Comparison of ENCODE assay signal across 23 mouse cellular contexts in the genomic region with DNA sequence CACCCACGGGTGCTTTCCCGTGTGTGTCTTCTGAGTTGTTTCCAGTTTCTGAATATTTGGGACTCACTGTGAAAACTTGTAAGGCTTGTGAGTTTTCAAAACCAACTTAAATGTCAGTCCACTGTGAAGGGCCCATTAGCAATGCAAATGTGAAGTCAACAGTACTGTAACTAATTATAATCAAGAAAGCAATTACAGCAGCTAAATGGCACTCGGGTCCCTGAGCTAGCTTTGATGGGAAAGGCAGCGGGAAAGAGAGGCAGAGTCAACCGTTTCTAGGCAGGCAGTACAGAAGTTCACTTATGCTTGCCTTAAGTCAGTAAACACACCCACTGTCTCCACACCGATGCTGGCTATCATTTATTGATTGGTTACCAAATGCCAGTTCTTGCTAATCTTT.
DNase-seq lines count a peak whose midpoint lies in the region; ATAC-seq and TF ChIP-seq lines count a peak whose summit lies in the region.
"Had no signal": no experiment of that assay in that cellular context is flagged by ENCODE, and none has a peak within 500 bp of the region (broad histone marks: within the 10 kb centered on the region; RNA-seq: fewer than 3 reads in every experiment).

No protein-coding gene starts in this region.

- no peak for TF ChIP-seq CTCF in brain, embryonic 14.5 days (IDR thresholded peaks at IDR 0.05; ENCODE audit: borderline replicate concordance, extremely low read depth, insufficient read depth, insufficient read length)

- 44% methylated on average over 6 of the region's 6 CpGs for WGBS in forebrain, embryonic 15.5 days
- 70% methylated on average over 6 of the region's 6 CpGs for WGBS in forebrain, embryonic 12.5 days
- WGBS in hindbrain, embryonic 14.5 days: 63% methylated on average over 6 of the region's 6 CpGs
- WGBS in hindbrain, embryonic 11.5 days: 86% methylated on average over 6 of the region's 6 CpGs
- WGBS in midbrain, embryonic 15.5 days: 74% methylated on average over 6 of the region's 6 CpGs
- 88% methylated on average over 6 of the region's 6 CpGs for WGBS in midbrain, embryonic 11.5 days

- H3K9ac ChIP-seq in forebrain, embryonic 15.5 days (replicated peaks): no peak overlapping the region
- H3K9ac ChIP-seq in forebrain, embryonic 12.5 days: no peak overlapping the region
- no peak overlapping the region for H3K9ac ChIP-seq in hindbrain, embryonic 14.5 days
- no peak overlapping the region for H3K9ac ChIP-seq in hindbrain, embryonic 11.5 days (ENCODE audit: low read depth, low read length)
- no peak overlapping the region for H3K9ac ChIP-seq in midbrain, embryonic 15.5 days
- H3K9ac ChIP-seq in midbrain, embryonic 11.5 days (ENCODE audit: low read length): no peak overlapping the region
- H3K9ac ChIP-seq: embryonic facial prominence, embryonic 15.5 days had no signal

- 0 out of 2 replicates have a peak, but pooled peaks have one; percentile 57 for ATAC-seq in forebrain, embryonic 15.5 days (replicated peaks)
- ATAC-seq in forebrain, embryonic 12.5 days (ENCODE audit: low FRiP score): no peak
- no peak for ATAC-seq in hindbrain, embryonic 14.5 days (ENCODE audit: low FRiP score)
- no peak for ATAC-seq in hindbrain, embryonic 11.5 days (ENCODE audit: low FRiP score)
- peak; percentile 27; the same call in 1 of the 2 replicates for ATAC-seq in midbrain, embryonic 15.5 days (replicated peaks)
- no peak for ATAC-seq in midbrain, embryonic 11.5 days (ENCODE audit: low FRiP score)
- ATAC-seq: activated CD4-positive, CD25-positive, alpha-beta regulatory T cell, adult 4 months; Patski had no signal

- H3K4me2 ChIP-seq in forebrain, embryonic 15.5 days (replicated peaks): no peak overlapping the region
- H3K4me2 ChIP-seq in forebrain, embryonic 12.5 days: no peak overlapping the region
- no peak overlapping the region for H3K4me2 ChIP-seq in hindbrain, embryonic 14.5 days (replicated peaks)
- no peak overlapping the region for H3K4me2 ChIP-seq in hindbrain, embryonic 11.5 days (replicated peaks; ENCODE audit: low read depth, low read length)
- H3K4me2 ChIP-seq in midbrain, embryonic 15.5 days: no peak overlapping the region
- H3K4me2 ChIP-seq in midbrain, embryonic 11.5 days: no peak overlapping the region
- H3K4me2 ChIP-seq: embryonic facial prominence, embryonic 15.5 days had no signal

- no peak for TF ChIP-seq POLR2A in brain, embryonic 14.5 days (IDR thresholded peaks at IDR 0.05; ENCODE audit: borderline replicate concordance, extremely low read depth, insufficient read depth, insufficient read length, poor library complexity, severe bottlenecking)

- peak; percentile 45 for DNase-seq in hindbrain, embryonic 14.5 days (ENCODE audit: low spot score)
- DNase-seq in hindbrain, embryonic 11.5 days (ENCODE audit: low spot score): no peak
- no peak for DNase-seq in midbrain, embryonic 11.5 days (ENCODE audit: low spot score, missing footprints)
- peak; percentile 67 for DNase-seq in brain, embryonic 14.5 days (ENCODE audit: low read depth)
- DNase-seq in urinary bladder, postnatal 25 days (ENCODE audit: low spot score): no peak
- DNase-seq: adrenal gland, postnatal 25 days; cerebellum, adult 11 months; cerebellum, adult 8-10 months; cerebellum, postnatal 14 days; embryo, embryonic 11 days; gastrocnemius, adult 2 months; gastrocnemius, postnatal 25 days; heart, postnatal 10 days; heart, postnatal 4 days; kidney, adult 11 months; kidney, adult 9 months had no signal

- 0 out of 2 replicates have a peak, but pooled peaks cover 2% of the 10 kb centered on the region for H3K4me1 ChIP-seq in forebrain, embryonic 15.5 days
- H3K4me1 ChIP-seq in forebrain, embryonic 12.5 days: no peaks in the 10 kb centered on the region
- no peaks in the 10 kb centered on the region for H3K4me1 ChIP-seq in hindbrain, embryonic 14.5 days (replicated peaks; ENCODE audit: control insufficient read depth, insufficient read depth, low read length)
- no peaks in the 10 kb centered on the region for H3K4me1 ChIP-seq in hindbrain, embryonic 11.5 days (replicated peaks; ENCODE audit: control insufficient read depth, insufficient read depth, low read length)
- H3K4me1 ChIP-seq in midbrain, embryonic 15.5 days: no peaks in the 10 kb centered on the region
- no peaks in the 10 kb centered on the region for H3K4me1 ChIP-seq in midbrain, embryonic 11.5 days (ENCODE audit: control insufficient read depth, insufficient read depth, low read length)
- H3K4me1 ChIP-seq: embryonic facial prominence, embryonic 15.5 days had no signal

- no peaks in the 10 kb centered on the region for H3K36me3 ChIP-seq in forebrain, embryonic 15.5 days
- no peaks in the 10 kb centered on the region for H3K36me3 ChIP-seq in forebrain, embryonic 12.5 days (replicated peaks)
- no peaks in the 10 kb centered on the region for H3K36me3 ChIP-seq in hindbrain, embryonic 14.5 days (replicated peaks; ENCODE audit: control insufficient read depth, insufficient read depth)
- H3K36me3 ChIP-seq in hindbrain, embryonic 11.5 days (ENCODE audit: control insufficient read depth, insufficient read depth, low read length): no peaks in the 10 kb centered on the region
- H3K36me3 ChIP-seq in midbrain, embryonic 15.5 days (replicated peaks): no peaks in the 10 kb centered on the region
- no peaks in the 10 kb centered on the region for H3K36me3 ChIP-seq in midbrain, embryonic 11.5 days (ENCODE audit: control insufficient read depth, insufficient read depth, low read length)
- H3K36me3 ChIP-seq: embryonic facial prominence, embryonic 15.5 days had no signal

- no peak overlapping the region for H3K4me3 ChIP-seq in forebrain, embryonic 15.5 days
- no peak overlapping the region for H3K4me3 ChIP-seq in forebrain, embryonic 12.5 days (replicated peaks)
- H3K4me3 ChIP-seq in hindbrain, embryonic 14.5 days (replicated peaks; ENCODE audit: low read length): no peak overlapping the region
- no peak overlapping the region for H3K4me3 ChIP-seq in hindbrain, embryonic 11.5 days (ENCODE audit: low read depth, low read length)
- no peak overlapping the region for H3K4me3 ChIP-seq in midbrain, embryonic 15.5 days
- H3K4me3 ChIP-seq in midbrain, embryonic 11.5 days (ENCODE audit: low read depth, low read length): no peak overlapping the region
- H3K4me3 ChIP-seq: embryonic facial prominence, embryonic 15.5 days; erythroblast, embryonic 14.5 days; gastrocnemius, adult 2 months had no signal

- no peak overlapping the region for H3K27ac ChIP-seq in forebrain, embryonic 15.5 days (replicated peaks)
- no peak overlapping the region for H3K27ac ChIP-seq in forebrain, embryonic 12.5 days
- no peak overlapping the region for H3K27ac ChIP-seq in hindbrain, embryonic 14.5 days
- H3K27ac ChIP-seq in hindbrain, embryonic 11.5 days (ENCODE audit: low read depth, low read length): no peak overlapping the region
- H3K27ac ChIP-seq in midbrain, embryonic 15.5 days: no peak overlapping the region
- no peak overlapping the region for H3K27ac ChIP-seq in midbrain, embryonic 11.5 days (ENCODE audit: low read depth, low read length)
- H3K27ac ChIP-seq: embryonic facial prominence, embryonic 15.5 days; gastrocnemius, adult 2 months had no signal

- no peaks in the 10 kb centered on the region for H3K27me3 ChIP-seq in forebrain, embryonic 15.5 days
- H3K27me3 ChIP-seq in forebrain, embryonic 12.5 days: no peaks in the 10 kb centered on the region
- H3K27me3 ChIP-seq in hindbrain, embryonic 14.5 days (ENCODE audit: control insufficient read depth, insufficient read depth, low read length): no peaks in the 10 kb centered on the region
- H3K27me3 ChIP-seq in hindbrain, embryonic 11.5 days (ENCODE audit: control insufficient read depth, insufficient read depth, low read length): no peaks in the 10 kb centered on the region
- no peaks in the 10 kb centered on the region for H3K27me3 ChIP-seq in midbrain, embryonic 15.5 days (replicated peaks)
- H3K27me3 ChIP-seq in midbrain, embryonic 11.5 days (ENCODE audit: control insufficient read depth, insufficient read depth, low read length): no peaks in the 10 kb centered on the region
- H3K27me3 ChIP-seq: embryonic facial prominence, embryonic 15.5 days; Patski had no signal

- no peaks in the 10 kb centered on the region for H3K9me3 ChIP-seq in forebrain, embryonic 15.5 days
- no peaks in the 10 kb centered on the region for H3K9me3 ChIP-seq in forebrain, embryonic 12.5 days
- H3K9me3 ChIP-seq in hindbrain, embryonic 14.5 days (ENCODE audit: control insufficient read depth, low read length): no peaks in the 10 kb centered on the region
- no peaks in the 10 kb centered on the region for H3K9me3 ChIP-seq in hindbrain, embryonic 11.5 days (ENCODE audit: control insufficient read depth, low read length)
- no peaks in the 10 kb centered on the region for H3K9me3 ChIP-seq in midbrain, embryonic 15.5 days
- no peaks in the 10 kb centered on the region for H3K9me3 ChIP-seq in midbrain, embryonic 11.5 days (ENCODE audit: control insufficient read depth, low read length)
- H3K9me3 ChIP-seq: embryonic facial prominence, embryonic 15.5 days had no signal

Comparison
In these comparisons a context has a peak if more than half of its experiments do, and no peak if none do; other contexts are left out.
1. ATAC-seq: peak in forebrain, embryonic 15.5 days (single experiment) and midbrain, embryonic 15.5 days (single experiment); none in forebrain, embryonic 12.5 days (single experiment), hindbrain, embryonic 14.5 days (single experiment), hindbrain, embryonic 11.5 days (single experiment) and midbrain, embryonic 11.5 days (single experiment).
2. DNase-seq: peak in hindbrain, embryonic 14.5 days (single experiment) and brain, embryonic 14.5 days (single experiment); none in hindbrain, embryonic 11.5 days (single experiment), midbrain, embryonic 11.5 days (single experiment) and urinary bladder, postnatal 25 days (single experiment).